Mouse (Mus musculus) liver, adult 2 months (tissue): ENCODE results near the gene Bcl9.

Experiments
- CTCF ChIP-seq: fragments of 200-500 bp; IDR thresholded peaks from 2 replicates; pipeline ENCODE4 v1.5.1; 2011; ENCODE audit warnings: low read depth, low read length, control low read depth
- POLR2A ChIP-seq: fragments of 200-500 bp; IDR thresholded peaks from 2 replicates; pipeline ENCODE4 v1.6.1; 2011; ENCODE audit warnings: low read length, control low read depth; ENCODE audit not compliant: insufficient read depth; ENCODE audit errors: extremely low read depth

GRCm38 (mm10) chr3:97296941-97297552, 670 bp downstream of the Bcl9 start:
- TF ChIP-seq CTCF: no peak
- TF ChIP-seq POLR2A: no peak
